Mouse (Mus musculus): ENCODE measurements at regions not wholly inside any gene's neighbourhood (a gene's known extent, or its start where the extent isn't known, plus 50 kb on each side); places are given as distances from the start of the nearest gene placed in this dataset.

GRCm38 (mm10) chr16:44674198-44674597 lies 49.9 kb upstream of the Nepro start:
- DNase-seq (ENCODE audit: low spot score in 2 of 2) = no peak

GRCm38 (mm10) chr16:44672422-44672819 lies 51.7 kb upstream of the Nepro start:
- no peak for DNase-seq (ENCODE audit: low spot score in 2 of 2)

- no peak for DNase-seq (ENCODE audit: low spot score in 2 of 2)
Measured at GRCm38 (mm10) chr16:44671551-44672421, 52.3 kb upstream of the Nepro start.

GRCm38 (mm10) chr16:44668061-44668460 lies 56.0 kb upstream of the Nepro start:
- DNase-seq (ENCODE audit: low spot score in 2 of 2) = no peak

- DNase-seq (ENCODE audit: low spot score in 2 of 2) = no peak
Measured at GRCm38 (mm10) chr16:44667118-44667517, 57.0 kb upstream of the Nepro start.

GRCm38 (mm10) chr16:44666431-44666997 lies 57.6 kb upstream of the Nepro start:
- no peak for DNase-seq (ENCODE audit: low spot score in 2 of 2)

GRCm38 (mm10) chr16:44665491-44665931 lies 58.6 kb upstream of the Nepro start:
- DNase-seq (ENCODE audit: low spot score in 2 of 2) = no peak

GRCm38 (mm10) chr16:44662966-44663600 lies 61.0 kb upstream of the Nepro start:
- no peak for DNase-seq (ENCODE audit: low spot score in 2 of 2)

- DNase-seq (ENCODE audit: low spot score in 2 of 2) = no peak
Measured at GRCm38 (mm10) chr16:44660996-44661876, 62.9 kb upstream of the Nepro start.

GRCm38 (mm10) chr16:44658306-44658705 lies 65.8 kb upstream of the Nepro start:
- no peak for DNase-seq (ENCODE audit: low spot score in 2 of 2)

- no peak for DNase-seq (ENCODE audit: low spot score in 2 of 2)
Measured at GRCm38 (mm10) chr16:44656181-44656580, 67.9 kb upstream of the Nepro start.

- DNase-seq (ENCODE audit: low spot score in 2 of 2) = peak in 1 of 2 experiments; percentile 26
Measured at GRCm38 (mm10) chr16:44655306-44655705, 68.8 kb upstream of the Nepro start.

GRCm38 (mm10) chr16:44648547-44649223 lies 75.4 kb upstream of the Nepro start:
- no peak for DNase-seq (ENCODE audit: low spot score in 2 of 2)

- peak in 1 of 2 experiments; percentile 14 for DNase-seq (ENCODE audit: low spot score in 2 of 2)
Measured at GRCm38 (mm10) chr16:44643992-44644391, 80.1 kb upstream of the Nepro start.

GRCm38 (mm10) chr16:44637100-44637499 lies 78.4 kb upstream of the Boc start:
- no peak for DNase-seq (ENCODE audit: low spot score in 2 of 2)

GRCm38 (mm10) chr16:44634486-44634885 lies 75.8 kb upstream of the Boc start:
- DNase-seq (ENCODE audit: low spot score in 2 of 2) = no peak

GRCm38 (mm10) chr16:44633059-44633667 lies 74.5 kb upstream of the Boc start:
- no peak for DNase-seq (ENCODE audit: low spot score in 2 of 2)

GRCm38 (mm10) chr16:44632330-44633058 lies 73.8 kb upstream of the Boc start:
- DNase-seq (ENCODE audit: low spot score in 2 of 2) = peak in 1 of 2 experiments; percentile 59

GRCm38 (mm10) chr16:44631357-44632053 lies 72.8 kb upstream of the Boc start:
- DNase-seq (ENCODE audit: low spot score in 2 of 2) = no peak

All from left cerebral cortex, adult 9 months (tissue).